Mouse (Mus musculus) CH12.LX (cell line): ENCODE data around the gene Cisd3.
A peak's percentile ranks its signal among the peaks of the same experiment; 100 is the strongest.
"Not testable (repeated sequence)": the region's sequence is repeated elsewhere in the genome, so short reads cannot be mapped to it uniquely, and the experiment has no call there.

Source experiments
- CTCF ChIP-seq, 2 experiments: IDR thresholded peaks in 1 of 2; conservative IDR thresholded peaks in 1 of 2; 2 replicates each; pipeline ENCODE4 v1.5.1; 2011 to 2012; ENCODE audit warnings: low read depth in 2 of 2, low read length in 2 of 2, improper control_type of control experiment in 1 of 2, inconsistent platforms in 1 of 2, mild to moderate bottlenecking in 1 of 2, moderate library complexity in 1 of 2
- E2F4 ChIP-seq: IDR thresholded peaks from 2 replicates; pipeline ENCODE4 v1.6.1; 2011; ENCODE audit warnings: low read depth, low read length, improper control_type of control experiment; ENCODE audit not compliant: insufficient replicate concordance
- EP300 ChIP-seq: IDR thresholded peaks from 2 replicates; pipeline ENCODE4 v1.6.1; 2011; ENCODE audit warnings: low read length, improper control_type of control experiment
- KAT2A ChIP-seq: IDR thresholded peaks from 2 replicates; pipeline ENCODE4 v1.6.1; 2012; ENCODE audit warnings: low read length, improper control_type of control experiment, inconsistent platforms; ENCODE audit not compliant: insufficient replicate concordance
- MAX ChIP-seq: IDR thresholded peaks from 2 replicates; pipeline ENCODE4 v1.6.1; 2011; ENCODE audit warnings: low read length, improper control_type of control experiment
- MXI1 ChIP-seq: IDR thresholded peaks from 2 replicates; pipeline ENCODE4 v1.6.1; 2011; ENCODE audit warnings: mild to moderate bottlenecking, low read depth, low read length, improper control_type of control experiment
- POLR2A ChIP-seq: IDR thresholded peaks from 2 replicates; pipeline ENCODE4 v1.6.1; 2011; ENCODE audit warnings: low read depth, mild to moderate bottlenecking, improper control_type of control experiment, low read length
- UBTF ChIP-seq: IDR thresholded peaks from 2 replicates; pipeline ENCODE4 v1.6.1; 2012; ENCODE audit warnings: low read depth, mild to moderate bottlenecking, inconsistent platforms, low read length, improper control_type of control experiment, moderate library complexity
- ZC3H11A ChIP-seq: IDR thresholded peaks from 2 replicates; pipeline ENCODE4 v1.6.1; 2012; ENCODE audit warnings: low read depth, mild to moderate bottlenecking, inconsistent platforms, low read length, improper control_type of control experiment
- ZNF384 ChIP-seq: IDR thresholded peaks from 2 replicates; pipeline ENCODE4 v1.6.1; 2012; ENCODE audit warnings: low read depth, low read length, improper control_type of control experiment, inconsistent platforms

DNA sequence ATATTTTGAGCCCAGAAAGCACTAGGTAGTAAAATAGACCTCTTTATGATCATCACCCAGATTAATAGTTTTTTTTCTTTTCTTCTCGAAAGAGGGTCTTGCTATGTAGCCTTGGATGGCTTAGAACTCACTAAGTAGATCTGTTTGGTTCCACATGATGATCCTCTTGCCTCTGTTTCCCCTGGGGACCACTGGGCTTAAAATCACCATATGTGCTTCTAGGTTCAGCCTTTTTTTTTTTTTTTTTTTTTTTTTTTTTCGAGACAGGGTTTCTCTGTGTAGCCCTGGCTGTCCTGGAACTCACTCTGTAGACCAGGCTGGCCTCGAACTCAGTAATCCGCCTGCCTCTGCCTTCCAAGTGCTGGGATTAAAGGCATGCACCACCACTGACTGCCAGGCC is 37.1 kb upstream of the Cisd3 start:
- not testable (repeated sequence) for TF ChIP-seq MAX; KAT2A; CTCF (conservative IDR thresholded peaks at IDR 0.05 in 1 of 2, IDR thresholded peaks at IDR 0.05 in 1 of 2; ENCODE audit: low read depth in 2 of 2, low read length in 2 of 2); ZC3H11A; EP300; POLR2A; E2F4; MXI1; UBTF
- TF ChIP-seq ZNF384: peak; percentile 89
